Mouse (Mus musculus): ENCODE results near the gene Elf2. TPM values are rescaled to one million over a fixed set of nuclear protein-coding genes. Genes with fewer than 3 reads are reported as not detected.

The Elf2 gene
- 16.7 and 17.6 TPM in 2 replicates for polyA plus RNA-seq (2012; rRNA removed)

GRCm38 (mm10) chr3:51340552-51341267 is at the start of gene Elf2:
Gene Elf2 (minus strand): TSS chr3:51340663.

GRCm38 (mm10) chr3:51224363-51225225 is 115.9 kb downstream of the Elf2 start, which contains the start of gene Noct:
Gene Noct (plus strand): TSS chr3:51224447.

Other genes starting within 250 kb of the Elf2 start
- gene Noct, start 116.2 kb downstream of the Elf2 start, polyA plus RNA-seq (2012; rRNA removed): 10.8 TPM in 2 replicates
- 0.99 and 1.1 TPM in 2 replicates for gene Mgarp, start 56.1 kb upstream of the Elf2 start, polyA plus RNA-seq (2012; rRNA removed)
- gene Ndufc1, start 68.3 kb upstream of the Elf2 start, polyA plus RNA-seq (2012; rRNA removed): 195 and 201 TPM in 2 replicates
- 7.7 and 8.4 TPM in 2 replicates for gene Naa15, start 74.5 kb upstream of the Elf2 start, polyA plus RNA-seq (2012; rRNA removed)
- 2.8 and 3.9 TPM in 2 replicates for gene Rab33b, start 143.3 kb upstream of the Elf2 start, polyA plus RNA-seq (2012; rRNA removed)
- gene Setd7, start 220.2 kb upstream of the Elf2 start, polyA plus RNA-seq (2012; rRNA removed): 1.9 and 2.3 TPM in 2 replicates

Data from liver, embryonic 18 days (tissue).